Mouse (Mus musculus) monocyte, adult 2 months (primary cell): ENCODE measurements around the gene Yars2.
A peak's percentile ranks its signal among the peaks of the same experiment; 100 is the strongest.
"Not testable (repeated sequence)": the region's sequence is repeated elsewhere in the genome, so short reads cannot be mapped to it uniquely, and the experiment has no call there.

ENCODE experiments used
- DNase-seq, 2 experiments: peaks; one replicate each; pipeline ENCODE4 v3.0.0; 2022; ENCODE audit warnings: low spot score in 2 of 2, low read depth in 1 of 2

Yars2 gene

DNA sequence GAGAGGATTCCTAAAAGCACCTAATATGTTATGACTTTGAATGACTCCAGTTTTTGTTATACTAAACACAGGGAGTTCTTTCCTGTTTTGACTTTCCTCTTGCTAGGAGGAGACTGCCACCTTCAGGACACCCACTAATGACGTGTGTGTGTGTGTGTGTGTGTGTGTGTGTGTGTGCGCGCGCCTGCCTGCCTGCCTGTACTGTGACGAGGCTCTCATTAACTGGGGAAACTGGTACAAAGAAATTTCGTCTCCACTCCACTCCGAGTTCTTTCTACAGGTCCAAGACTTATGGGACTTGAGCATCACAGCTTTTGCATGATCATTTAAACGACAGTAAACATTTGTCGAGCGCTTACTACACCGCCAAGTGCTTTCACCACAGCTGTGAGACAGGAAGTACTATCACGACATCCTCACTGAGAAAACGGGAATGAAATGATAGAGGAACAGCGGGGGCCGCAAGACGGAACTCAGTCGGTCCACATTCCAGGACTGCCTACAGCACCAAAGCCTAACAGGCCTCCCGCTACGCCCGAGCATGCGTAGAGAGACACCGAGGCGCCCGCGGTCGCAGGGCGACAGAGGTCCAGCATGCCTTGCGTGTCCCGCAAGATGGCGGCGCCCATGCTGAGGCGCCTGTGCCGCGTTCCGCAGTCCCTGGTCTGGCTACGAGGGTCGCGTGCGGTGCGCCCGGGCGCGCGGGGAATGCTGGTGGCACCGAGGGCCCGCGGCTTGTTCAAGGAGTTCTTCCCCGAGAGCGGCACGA, at the start of gene Yars2:
Yars2 (plus strand) TSS at position 597 of the 769 bp plus-strand sequence.
- DNase-seq = peak; percentile 67 to 79

DNA sequence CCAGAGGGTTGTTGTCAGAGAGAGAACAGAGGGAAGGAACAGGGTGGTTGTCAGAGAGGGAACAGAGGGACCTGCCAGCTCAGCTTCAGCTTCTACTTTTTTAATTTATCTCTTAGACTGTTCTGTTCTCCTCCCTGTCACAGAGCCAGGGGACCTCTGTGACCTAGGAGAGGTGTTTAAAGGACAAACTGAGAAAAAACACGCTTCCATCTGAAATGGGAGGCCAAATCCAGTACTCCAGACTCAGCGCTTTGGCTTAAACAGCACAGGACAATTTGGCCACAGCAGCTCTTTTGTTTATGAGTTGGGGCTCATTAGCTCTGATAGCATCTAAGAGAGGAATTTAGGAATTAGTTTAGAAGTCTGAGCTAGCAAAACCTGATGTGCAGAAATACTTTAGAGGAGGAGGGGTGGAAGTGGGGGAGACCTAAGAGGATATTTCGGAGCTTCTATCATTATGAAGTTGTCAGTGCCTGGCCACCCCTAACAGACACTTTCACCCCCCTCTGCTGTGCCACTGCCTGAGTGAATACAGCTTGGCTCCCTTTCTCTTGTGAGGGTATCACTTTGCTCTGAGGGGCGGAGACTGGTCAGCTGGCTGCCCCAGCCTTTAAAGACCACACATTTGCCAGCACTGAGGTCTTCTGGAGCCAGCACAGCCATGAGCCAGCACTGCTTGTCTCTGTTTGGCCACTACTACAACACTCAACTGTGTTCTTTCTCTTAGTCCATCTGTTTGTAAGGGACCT, 49.3 kb upstream of the Yars2 start:
- DNase-seq = no peak

DNA sequence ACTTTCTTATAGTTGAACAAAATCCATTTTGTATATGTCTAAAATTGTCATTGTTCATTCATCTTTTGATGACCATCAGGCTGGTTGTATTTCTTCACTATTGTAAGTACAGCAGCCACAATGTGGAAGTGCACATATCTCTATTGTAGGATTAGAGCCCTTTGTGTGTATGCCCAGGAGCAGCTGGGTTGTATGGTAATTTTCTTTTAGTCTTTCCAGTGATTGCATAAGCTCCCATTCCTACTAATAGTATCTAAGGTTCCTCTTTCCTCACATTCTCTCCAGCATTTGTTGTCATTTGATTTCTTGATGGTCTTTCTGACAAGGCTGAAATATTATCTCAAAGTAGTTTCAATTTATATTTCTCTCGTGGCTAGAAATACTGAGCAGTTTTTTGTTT, 47.5 kb upstream of the Yars2 start:
- DNase-seq = no peak

DNA sequence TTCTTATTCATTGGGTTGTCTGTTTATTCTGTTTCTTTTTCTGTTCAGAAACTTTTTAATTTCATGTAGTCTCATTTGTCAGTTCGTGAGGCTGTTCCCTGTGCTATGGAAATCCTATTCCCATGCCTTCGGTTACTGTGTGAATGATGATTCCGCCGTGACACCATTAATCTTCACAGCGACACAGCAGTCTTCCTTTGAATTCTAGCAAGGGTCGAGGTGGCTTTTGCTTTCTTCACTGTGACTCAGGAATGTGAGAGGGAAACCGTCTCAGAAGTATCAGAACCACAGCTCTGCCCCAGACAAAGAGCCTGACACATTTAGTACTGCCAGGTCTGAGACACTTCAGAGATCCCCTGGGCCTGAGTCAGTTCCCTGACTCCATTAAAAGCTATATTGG, 46.9 kb upstream of the Yars2 start:
- no peak for DNase-seq

DNA sequence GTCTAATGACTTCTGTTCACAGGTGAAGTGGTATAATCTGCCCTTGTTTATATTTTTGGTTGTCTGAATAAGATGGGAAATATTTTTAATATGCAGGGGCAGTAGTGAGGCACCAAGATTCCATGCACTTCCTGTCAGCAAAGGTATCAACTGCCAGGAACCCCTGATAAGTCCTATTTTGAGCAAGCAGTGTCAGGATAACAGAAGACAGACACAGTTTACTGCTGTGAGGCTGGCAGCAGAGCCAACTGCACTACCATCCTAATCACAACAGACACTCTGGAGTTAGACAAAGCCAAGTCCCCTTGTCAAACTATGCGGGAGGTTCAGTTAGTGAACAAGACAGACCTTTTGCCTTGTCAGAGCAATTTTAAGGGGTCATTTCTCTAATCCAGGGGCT, 46.1 kb upstream of the Yars2 start:
- no peak for DNase-seq

DNA sequence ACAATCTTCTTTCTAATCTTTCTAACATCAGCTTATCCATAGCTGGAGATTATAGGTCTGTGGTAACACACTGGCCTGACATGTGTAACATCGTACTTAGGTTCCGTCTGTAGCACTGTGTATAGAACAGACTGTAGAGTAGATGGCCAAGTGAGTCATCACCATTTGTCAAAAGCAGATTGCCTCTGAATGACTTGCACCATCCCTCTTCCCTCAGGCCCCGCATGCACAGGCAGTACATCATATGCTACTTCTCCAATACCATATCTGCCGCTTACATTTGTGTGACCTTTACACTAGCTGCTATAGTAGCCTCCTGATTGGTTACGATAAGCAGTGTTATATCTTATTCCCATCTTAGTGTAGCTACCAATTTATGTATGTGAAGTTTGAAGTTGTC, 41.9 kb upstream of the Yars2 start:
- DNase-seq = no peak

DNA sequence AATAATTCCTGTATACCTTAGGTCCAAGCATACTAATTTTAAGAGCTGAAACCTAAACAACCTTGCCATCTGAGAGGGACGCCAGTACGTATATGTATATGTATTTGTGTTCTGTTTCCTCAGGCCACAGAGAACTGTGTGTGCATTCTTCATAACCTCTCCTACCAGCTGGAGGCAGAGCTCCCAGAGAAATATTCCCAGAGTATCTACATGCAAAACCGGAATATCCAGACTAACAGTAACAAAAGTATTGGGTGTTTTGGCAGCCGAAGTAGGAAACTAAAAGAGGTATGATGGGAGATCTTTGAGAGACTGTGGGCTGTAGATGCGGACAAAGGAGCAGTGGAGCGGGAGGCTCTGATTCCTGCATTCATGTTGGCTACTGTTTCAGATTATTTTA, 41.3 kb upstream of the Yars2 start:
- DNase-seq = no peak

DNA sequence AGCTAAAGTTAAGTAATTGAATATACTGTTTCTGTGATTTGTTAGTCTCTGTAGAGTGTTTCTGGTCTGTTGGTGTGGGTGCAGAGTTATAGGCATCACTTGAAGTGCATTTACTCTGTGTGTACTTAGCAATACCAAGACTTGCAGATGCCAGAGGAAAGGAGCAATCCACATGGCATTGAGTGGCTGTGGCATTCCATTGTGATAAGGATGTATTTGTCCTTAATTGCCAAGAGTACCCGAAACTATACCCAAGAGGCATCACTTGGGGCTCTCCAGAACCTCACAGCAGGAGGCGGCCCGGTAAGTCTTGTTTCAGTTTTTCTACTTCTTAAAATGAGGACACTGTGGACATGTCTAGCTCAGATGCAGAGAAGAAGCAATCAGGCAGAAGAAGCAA, 40.3 kb upstream of the Yars2 start:
- no peak for DNase-seq

DNA sequence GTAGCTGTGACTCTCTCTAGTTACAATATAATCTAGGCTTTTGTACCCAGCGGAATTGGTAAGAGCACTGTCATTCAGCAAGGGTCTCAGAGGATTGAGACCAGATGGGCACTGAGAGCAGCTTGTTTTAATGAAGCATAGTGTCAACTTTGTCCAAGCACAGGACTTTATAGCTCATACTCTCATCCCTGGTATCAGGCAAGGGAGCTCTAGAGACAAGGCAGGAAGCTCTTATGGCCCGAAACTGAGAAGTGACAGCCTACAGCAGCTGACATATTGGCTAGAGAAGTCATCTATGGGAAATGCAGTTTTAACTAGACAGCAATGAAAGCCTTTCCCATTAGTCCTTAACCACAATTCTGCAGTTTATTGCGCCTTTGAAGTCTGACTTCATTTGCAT, 29.8 kb upstream of the Yars2 start:
- no peak for DNase-seq

DNA sequence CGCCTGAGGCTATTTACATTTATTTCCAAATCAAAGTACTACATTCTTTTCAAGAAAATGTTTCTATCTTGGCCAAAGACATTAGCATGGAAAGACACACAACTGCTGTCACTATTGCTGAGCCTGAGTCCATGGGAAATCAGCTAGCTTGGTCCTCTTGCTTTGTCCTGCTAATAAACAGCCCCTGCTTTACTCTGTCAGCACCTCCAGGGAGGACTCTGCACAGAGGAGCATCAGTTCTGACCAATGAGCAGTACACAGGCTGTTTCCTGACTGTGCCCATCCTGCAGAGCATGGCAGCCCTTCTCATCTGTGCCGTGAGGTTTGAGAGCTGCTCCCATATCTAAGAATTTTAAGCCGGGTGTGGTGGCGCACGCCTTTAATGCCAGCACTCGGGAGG, 29.0 kb upstream of the Yars2 start:
- DNase-seq = no peak

DNA sequence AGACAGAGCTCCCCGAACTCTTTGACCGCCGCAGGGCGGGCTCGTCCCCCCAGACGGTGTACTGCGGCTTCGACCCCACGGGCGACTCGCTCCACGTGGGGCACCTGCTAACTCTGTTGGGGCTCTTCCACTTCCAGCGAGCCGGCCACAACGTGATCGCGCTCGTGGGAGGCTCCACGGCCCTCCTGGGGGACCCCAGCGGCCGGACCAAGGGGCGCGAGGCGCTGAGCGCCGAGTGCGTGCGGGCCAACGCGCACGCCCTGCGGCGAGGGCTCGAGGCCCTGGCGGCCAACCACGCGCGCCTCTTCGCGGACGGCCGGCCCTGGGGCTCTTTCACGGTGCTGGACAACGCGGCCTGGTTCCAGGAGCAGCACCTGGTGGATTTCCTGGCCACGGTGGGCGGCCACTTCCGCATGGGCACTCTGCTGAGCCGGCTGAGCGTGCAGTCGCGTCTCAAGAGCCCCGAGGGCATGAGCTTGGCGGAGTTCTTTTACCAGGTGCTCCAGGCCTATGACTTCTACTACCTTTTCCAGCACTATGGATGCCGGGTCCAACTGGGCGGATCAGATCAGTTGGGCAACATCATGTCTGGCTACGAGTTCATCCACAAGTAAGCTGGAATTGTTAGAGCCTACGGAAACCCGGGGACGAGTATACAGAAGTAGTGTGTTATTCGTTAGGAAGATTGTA, 518 bp downstream of the Yars2 start:
- DNase-seq = peak; percentile 3 to 5

DNA sequence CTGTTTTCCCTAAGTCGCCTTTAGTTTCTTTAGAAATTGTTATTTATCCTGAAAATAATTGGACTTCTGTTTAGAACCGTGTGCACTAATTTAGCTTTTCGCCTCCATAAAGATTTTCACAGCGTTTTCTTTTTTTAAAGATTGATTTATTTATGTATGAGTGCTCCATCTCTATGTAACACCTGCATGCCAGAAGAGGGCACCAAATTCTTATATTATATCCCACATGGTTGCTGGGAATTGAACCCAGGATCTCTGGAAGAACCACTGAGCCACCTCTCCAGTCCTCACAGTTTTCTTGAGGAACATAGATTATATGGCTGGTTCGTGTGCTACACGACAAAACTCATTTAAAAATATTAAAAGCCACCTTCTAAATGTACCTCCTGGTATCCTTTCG, 1.1 kb downstream of the Yars2 start:
- DNase-seq = no peak

DNA sequence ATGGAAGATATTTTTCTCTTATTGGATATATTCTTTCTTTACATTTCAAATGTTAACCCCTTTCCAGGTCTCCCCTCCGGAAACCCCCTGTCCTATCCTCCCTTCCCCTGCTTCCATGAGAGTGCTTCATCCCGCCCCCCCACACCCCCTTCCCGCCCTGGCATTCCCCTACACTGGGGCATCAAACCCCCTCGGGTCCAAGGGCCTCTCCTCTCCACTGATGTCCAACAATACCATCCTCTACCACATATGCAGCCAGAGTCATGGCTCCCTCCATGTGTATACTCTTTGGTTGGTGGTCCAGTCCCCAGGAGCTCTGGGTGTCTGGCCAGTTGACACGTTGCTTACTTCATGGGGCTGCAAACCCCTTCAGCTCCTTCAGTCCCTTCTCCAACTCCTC, 8.6 kb downstream of the Yars2 start:
- DNase-seq = no peak

DNA sequence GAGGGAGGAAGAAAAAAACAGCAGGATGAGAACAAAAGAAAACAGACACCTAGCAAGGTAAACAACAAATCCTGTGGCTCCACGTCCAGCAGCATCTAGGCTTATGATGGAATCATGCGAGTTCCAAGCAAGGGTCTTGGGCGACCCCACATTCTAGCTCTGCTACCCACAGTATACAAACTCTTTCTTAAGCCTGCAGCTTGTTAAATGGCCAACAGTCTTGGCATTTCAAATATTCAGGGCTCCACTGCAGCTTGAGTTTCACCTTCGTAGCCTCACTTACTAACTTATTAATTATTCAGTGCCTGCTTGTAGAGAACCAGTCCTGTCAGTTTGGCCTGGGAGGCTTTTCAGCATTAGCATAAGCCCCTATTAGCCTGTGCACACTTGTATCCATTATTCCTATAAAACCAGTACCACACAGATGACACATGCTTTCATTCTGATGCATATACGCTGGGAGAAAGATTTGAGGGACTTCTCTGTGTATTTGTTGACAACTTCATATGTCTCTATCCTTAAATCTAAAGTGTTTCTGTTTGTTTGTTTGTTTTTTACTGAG, 23.1 kb downstream of the Yars2 start:
- DNase-seq = no peak

DNA sequence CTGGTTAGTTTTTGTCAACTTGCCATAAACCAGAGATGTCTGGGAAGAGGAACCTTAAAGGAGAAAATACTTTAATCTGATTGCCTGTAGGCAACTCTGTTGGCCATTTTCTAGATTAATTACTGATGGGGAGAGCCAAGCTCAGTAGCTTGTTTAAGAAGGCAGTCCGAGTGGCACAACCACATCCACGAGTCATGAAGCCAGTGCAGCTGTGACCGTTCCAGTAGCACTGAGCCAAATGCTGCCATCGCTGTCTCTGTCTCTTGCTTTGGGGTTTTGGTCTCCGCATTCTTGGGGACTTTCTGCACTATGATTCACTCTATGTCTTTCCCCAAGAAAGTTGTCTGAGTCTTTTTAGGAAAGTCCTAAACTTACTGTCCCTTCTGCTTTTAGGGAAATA, 43.7 kb downstream of the Yars2 start:
- no peak for DNase-seq

DNA sequence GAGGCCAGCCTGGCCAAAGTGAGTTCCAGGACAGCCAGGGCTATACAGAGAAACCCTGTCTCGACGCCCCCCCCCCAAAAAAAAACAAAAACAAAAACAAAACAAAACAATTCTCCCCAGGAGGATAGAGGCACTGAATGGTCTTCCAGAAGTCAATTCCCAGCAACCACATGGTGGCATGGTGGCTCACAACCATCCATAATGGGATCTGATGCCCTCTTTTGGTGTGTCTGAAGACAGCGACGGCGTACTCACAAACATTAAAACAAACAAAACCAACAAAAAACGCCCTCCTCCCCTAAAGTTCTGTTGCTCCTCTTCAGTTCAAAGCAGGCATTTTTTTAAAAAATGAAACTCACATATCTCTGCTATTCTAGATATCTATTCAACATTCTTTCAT, 55.1 kb downstream of the Yars2 start:
- DNase-seq = no peak

DNA sequence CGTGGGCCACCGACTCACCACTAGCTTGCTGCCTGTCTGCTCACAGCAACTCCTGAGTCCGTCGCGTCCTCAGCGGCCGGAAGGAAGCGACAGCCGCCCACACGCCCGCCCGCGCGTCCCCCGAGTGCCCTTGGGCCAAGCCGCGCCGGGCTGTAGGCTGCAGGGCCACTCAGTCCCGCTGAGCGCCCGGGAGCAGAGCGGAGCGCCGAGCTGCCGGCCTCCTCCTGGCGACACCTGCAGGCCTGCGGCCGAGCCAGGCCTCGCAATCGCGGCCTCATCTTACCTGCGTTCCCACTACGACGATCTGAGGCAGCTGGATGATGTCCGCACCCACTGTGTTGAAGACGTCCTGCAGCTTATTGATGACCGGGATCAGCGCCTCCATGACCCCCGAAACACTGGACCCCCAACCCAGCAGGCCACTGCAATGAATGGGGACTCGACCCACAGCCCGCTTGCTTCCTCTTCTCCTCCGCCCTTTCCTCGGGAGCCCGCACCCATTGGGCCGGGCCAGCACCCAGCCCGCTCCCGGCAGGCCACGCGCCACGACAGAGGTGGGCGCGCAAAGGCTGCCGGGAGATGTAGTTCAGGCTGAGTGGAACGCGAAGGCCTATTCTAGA, 55.8 kb downstream of the Yars2 start, which contains the start of gene Dnm1l:
Dnm1l (minus strand) TSS at position 479 of the 620 bp plus-strand sequence.
- peak; percentile 68 to 81 for DNase-seq

DNA sequence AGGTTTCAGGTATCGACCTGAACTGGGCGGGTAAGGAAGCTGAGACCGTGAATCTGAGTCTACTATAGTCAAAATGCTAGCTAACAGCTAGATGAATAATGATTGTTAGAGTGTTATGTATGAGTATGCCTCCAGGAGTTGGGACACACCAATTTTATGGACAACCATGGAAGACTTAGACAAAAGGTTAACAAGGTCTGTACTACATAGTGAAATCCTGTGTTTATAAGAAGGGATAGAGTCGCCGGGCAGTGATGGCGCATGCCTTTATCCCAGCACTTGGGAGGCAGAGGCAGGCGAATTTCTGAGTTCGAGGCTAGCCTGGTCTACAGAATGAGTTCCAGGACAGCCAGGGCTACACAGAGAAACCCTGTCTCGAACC, 56.3 kb downstream of the Yars2 start:
- not testable (repeated sequence) for DNase-seq
